Mouse (Mus musculus) hindbrain, embryonic 11.5 days (tissue): ENCODE measurements around the gene Plxna2. TPM values are rescaled to one million over a fixed set of nuclear protein-coding genes. Genes with fewer than 3 reads are reported as not detected.

ENCODE experiments used
- ATAC-seq: fragments of 200-750 bp; cut with Nextera tagmentation; 2 replicates; pipeline ENCODE4 v1.8.0; 2017; ENCODE audit warnings: mild to moderate bottlenecking, moderate TSS enrichment, moderate library complexity; ENCODE audit not compliant: low FRiP score
- DNase-seq: peaks from one replicate; pipeline ENCODE4 v3.0.0-alpha.2; 2015; ENCODE audit warnings: low spot score
- H3K27ac ChIP-seq: fragments of 300-500 bp; sonication (generic); 2 replicates; pipeline ENCODE4 v1.5.1; 2014; ENCODE audit warnings: mild to moderate bottlenecking, low read depth, low read length
- H3K27me3 ChIP-seq: fragments of 300-500 bp; sonication (generic); 2 replicates; pipeline ENCODE4 v1.6.1; 2014; ENCODE audit warnings: mild to moderate bottlenecking, low read length, moderate library complexity, mixed read lengths; ENCODE audit not compliant: control insufficient read depth, insufficient read depth
- H3K36me3 ChIP-seq: fragments of 300-500 bp; sonication (generic); 2 replicates; pipeline ENCODE4 v1.6.1; 2014; ENCODE audit warnings: mild to moderate bottlenecking, low read length, moderate library complexity, mixed read lengths; ENCODE audit not compliant: control insufficient read depth, insufficient read depth
- H3K4me1 ChIP-seq: fragments of 300-500 bp; sonication (generic); replicated peaks from 2 replicates; pipeline ENCODE4 v1.6.1; 2014; ENCODE audit warnings: low read length, mixed read lengths; ENCODE audit not compliant: control insufficient read depth, insufficient read depth
- H3K4me2 ChIP-seq: fragments of 300-500 bp; sonication (generic); replicated peaks from 2 replicates; pipeline ENCODE4 v1.6.1; 2014; ENCODE audit warnings: mild to moderate bottlenecking, low read depth, low read length
- H3K4me3 ChIP-seq: fragments of 300-500 bp; sonication (generic); 2 replicates; pipeline ENCODE4 v1.5.1; 2014; ENCODE audit warnings: low read depth, low read length
- H3K9ac ChIP-seq: fragments of 300-500 bp; sonication (generic); 2 replicates; pipeline ENCODE4 v1.6.1; 2014; ENCODE audit warnings: low read depth, low read length
- H3K9me3 ChIP-seq: fragments of 300-500 bp; sonication (generic); 2 replicates; pipeline ENCODE4 v1.6.1; 2016; ENCODE audit warnings: low read length; ENCODE audit not compliant: control insufficient read depth
- WGBS: fragments of 180-500 bp; shearing (Covaris S2); extraction: QIAGEN DNeasy Blood & Tissue Kit; methylation state at CpG from one replicate; pipeline ENCODE4 v1.1.7; 2014; 5-methylcytosine and 5-hydroxymethylcytosine counted together
- polyA plus RNA-seq: library from polyadenylated mRNA; unstranded; fragments of >200 nt; fragmentation: Nextera tagmentation; extraction: Ambion mirVana; gene quantifications from 2 replicates; pipeline ENCODE4 v1.2.1, GENCODE M21; 2014

The Plxna2 gene
- polyA plus RNA-seq, 1 experiment from 2014 or later = 25.4 TPM

DNA sequence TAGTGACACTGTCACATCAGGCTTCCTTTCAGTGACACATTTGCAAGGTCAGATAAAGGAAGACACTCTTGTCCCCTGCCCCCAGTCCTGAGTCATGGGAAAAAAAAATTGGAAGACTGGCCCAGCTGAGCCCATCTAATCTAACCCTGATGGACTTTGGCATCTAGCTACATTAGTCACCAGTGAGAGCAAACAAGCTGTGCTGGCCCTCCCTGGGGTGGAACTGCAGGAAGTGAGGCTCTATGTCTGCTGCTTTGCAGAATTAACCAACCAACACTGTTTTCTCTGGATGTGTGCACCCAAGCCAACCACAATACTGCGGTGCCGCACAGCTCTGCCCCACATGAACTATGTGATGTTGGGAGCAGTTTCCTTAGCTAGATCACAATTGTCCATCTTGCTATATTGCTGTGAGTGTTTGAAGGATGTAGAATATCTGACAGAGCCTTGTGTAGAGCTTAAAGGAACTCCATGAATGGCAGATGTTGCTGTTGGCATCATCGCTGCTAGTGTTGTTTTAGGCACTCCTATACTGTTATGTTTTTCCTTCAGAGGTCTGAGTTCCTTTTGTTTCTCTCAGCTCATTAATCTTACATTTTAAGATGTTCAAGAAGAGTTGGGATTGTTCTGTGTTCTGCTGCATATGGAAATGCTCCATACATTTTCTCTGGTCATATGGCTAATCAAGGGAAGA is 42.6 kb downstream of the Plxna2 start:
- 81% methylated on average over 3 of the region's 3 CpGs for WGBS
- no peaks in the 10 kb centered on the region for H3K36me3 ChIP-seq
- no peak for DNase-seq
- no peak overlapping the region for H3K4me3 ChIP-seq
- no peak overlapping the region for H3K9ac ChIP-seq
- no peak for ATAC-seq
- no peak overlapping the region for H3K27ac ChIP-seq
- H3K4me2 ChIP-seq = no peak overlapping the region
- no peaks in the 10 kb centered on the region for H3K4me1 ChIP-seq
- H3K27me3 ChIP-seq = no peaks in the 10 kb centered on the region
- H3K9me3 ChIP-seq = no peaks in the 10 kb centered on the region

- Histone ChIP-seq H3K27me3 (no peaks in the 10 kb centered on the region), H3K4me1 (no peaks in the 10 kb centered on the region), H3K4me2 (no peak overlapping the region), H3K27ac (peak overlapping the region; percentile 24; the same call in 1 of the 2 replicates), H3K36me3 (no peaks in the 10 kb centered on the region), H3K9ac (no peak overlapping the region), H3K9me3 (no peaks in the 10 kb centered on the region), H3K4me3 (no peak overlapping the region)
- DNase-seq = peak; percentile 49
- peak; percentile 88 for ATAC-seq
Observed at GRCm38 (mm10) chr1:194663021-194663420, 45.0 kb downstream of the Plxna2 start.

- Histone ChIP-seq H3K36me3 (no peaks in the 10 kb centered on the region), H3K4me2 (no peak overlapping the region), H3K4me1 (no peaks in the 10 kb centered on the region), H3K27me3 (no peaks in the 10 kb centered on the region), H3K27ac (no peak overlapping the region), H3K9me3 (no peaks in the 10 kb centered on the region), H3K9ac (no peak overlapping the region), H3K4me3 (no peak overlapping the region)
- no peak for DNase-seq
- WGBS = 91% methylated on average over 3 of the region's 3 CpGs
- no peak for ATAC-seq
Observed at GRCm38 (mm10) chr1:194665715-194666114, 47.7 kb downstream of the Plxna2 start.

DNA sequence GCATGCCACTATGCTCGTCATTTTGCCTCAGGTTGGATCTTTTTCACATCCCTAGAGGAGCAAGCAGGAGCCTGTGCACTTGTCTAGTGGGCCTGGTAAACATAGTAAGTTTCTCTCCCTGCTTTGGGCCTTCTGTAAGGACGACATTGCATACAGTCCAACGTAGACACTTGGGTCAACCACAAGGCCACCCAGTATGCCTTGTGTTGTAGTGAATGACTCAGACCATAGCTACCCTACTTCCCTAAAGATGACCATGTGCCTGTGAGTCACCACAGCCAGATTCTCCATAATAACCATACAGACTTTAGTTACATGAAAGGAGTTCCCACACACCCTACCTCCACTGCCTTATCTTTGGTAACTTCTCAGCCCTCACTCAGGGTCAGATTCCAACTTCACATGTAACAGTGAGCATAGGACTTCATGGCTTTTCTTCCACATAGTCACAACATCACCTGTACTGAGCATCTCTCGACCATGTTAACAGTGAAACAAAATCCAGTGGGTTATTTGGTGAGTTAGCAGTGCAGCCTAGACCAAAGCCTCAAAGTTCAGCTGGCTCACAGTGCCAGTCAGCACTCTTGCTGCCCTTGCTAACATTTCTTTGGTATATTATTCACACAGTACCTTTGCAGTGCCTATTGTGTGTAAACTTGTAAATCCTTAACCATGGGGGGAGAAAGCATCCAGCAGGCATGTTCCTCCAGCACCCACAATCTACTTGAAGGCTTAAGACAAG is 53.9 kb downstream of the Plxna2 start:
- H3K4me1 ChIP-seq = no peaks in the 10 kb centered on the region
- WGBS = 91% methylated on average over 4 of the region's 4 CpGs
- ATAC-seq = no peak
- no peaks in the 10 kb centered on the region for H3K36me3 ChIP-seq
- H3K27ac ChIP-seq = no peak overlapping the region
- DNase-seq = no peak
- H3K9me3 ChIP-seq = no peaks in the 10 kb centered on the region
- H3K4me3 ChIP-seq = no peak overlapping the region
- no peaks in the 10 kb centered on the region for H3K27me3 ChIP-seq
- H3K9ac ChIP-seq = no peak overlapping the region
- no peak overlapping the region for H3K4me2 ChIP-seq

DNA sequence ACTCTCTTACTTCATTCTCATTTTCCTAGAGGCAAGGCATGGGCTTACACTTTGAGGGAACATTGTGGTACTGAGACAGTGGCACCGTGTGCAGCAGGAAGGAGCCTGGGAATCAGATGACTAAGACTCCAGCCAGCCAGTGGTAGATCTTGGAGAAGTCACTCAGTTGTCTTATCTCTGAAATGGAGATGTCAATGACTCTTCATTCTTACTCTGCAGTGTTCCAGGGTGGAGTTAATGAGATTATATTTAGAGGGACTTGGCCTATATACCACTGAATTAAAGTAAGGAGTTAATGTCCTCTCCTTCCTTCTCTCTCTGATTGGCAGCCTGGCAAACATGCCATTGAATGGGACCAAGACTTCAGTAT is 54.5 kb downstream of the Plxna2 start:
- WGBS = 90% methylated on average over 1 of the region's 1 CpGs
- H3K9me3 ChIP-seq = no peaks in the 10 kb centered on the region
- no peak overlapping the region for H3K27ac ChIP-seq
- no peak for DNase-seq
- no peaks in the 10 kb centered on the region for H3K36me3 ChIP-seq
- ATAC-seq = no peak
- H3K4me2 ChIP-seq = no peak overlapping the region
- H3K9ac ChIP-seq = no peak overlapping the region
- H3K27me3 ChIP-seq = no peaks in the 10 kb centered on the region
- H3K4me1 ChIP-seq = no peaks in the 10 kb centered on the region
- H3K4me3 ChIP-seq = no peak overlapping the region

DNA sequence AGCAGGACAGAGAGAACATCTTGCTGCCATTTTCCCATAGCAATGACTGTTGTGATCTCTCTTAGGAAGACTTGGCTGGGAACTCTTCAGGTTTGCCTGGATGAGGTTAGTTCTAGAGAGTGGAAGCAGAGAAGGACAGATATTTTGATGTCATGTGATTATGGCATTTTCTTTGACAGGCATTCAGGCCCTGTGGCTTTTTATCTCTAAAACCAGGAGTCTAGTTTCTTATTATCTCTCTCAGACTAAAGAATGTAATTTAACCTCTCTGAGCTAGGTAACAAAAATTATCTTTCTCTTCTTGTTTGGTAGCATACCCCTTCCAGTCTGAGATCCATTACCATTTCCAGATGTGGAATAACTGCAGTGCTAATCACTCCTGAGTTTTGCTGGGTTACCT is 55.2 kb downstream of the Plxna2 start:
- no peaks in the 10 kb centered on the region for H3K27me3 ChIP-seq
- no peak overlapping the region for H3K4me3 ChIP-seq
- H3K36me3 ChIP-seq = no peaks in the 10 kb centered on the region
- no peak for DNase-seq
- no peak overlapping the region for H3K4me2 ChIP-seq
- no peak for ATAC-seq
- H3K9ac ChIP-seq = no peak overlapping the region
- no peak overlapping the region for H3K27ac ChIP-seq
- no peaks in the 10 kb centered on the region for H3K9me3 ChIP-seq
- H3K4me1 ChIP-seq = no peaks in the 10 kb centered on the region

DNA sequence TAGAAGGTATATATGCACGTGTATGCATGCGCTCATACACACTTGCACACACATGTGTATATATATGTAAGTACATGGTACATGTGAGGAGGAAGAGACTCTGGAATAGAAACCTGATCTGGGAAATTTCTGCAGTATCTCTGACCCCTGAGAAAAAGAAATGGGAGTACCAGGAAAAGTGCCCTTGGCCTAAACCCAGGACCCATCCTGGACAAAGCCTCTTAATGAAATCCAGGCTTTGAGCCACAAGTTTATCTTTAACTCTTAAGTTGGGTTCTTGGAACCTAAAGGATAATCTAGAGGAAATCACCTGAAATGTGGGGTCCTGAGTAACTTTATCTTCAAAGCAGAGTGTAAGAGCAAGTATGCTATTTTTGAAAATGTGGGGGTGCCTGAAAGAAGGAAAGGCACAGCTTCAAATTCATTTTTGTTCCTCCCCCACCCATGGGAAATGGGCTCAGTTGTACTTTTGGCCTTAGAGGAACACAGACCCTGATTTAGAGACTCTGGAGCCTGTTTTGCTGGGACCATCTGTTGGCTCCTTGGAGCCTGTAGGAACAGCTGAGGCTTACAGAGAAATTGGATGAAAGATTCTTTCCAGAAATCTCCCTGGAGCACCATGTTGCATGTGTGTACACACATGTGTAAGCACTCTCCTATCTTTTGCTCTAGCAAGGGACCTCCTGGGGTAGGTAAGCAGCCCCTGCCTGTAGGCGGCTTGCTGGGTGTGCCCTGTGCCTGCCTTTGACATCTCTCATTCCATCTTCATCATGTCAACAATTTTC is 57.3 kb downstream of the Plxna2 start:
- Histone ChIP-seq H3K4me3 (no peak overlapping the region), H3K27me3 (no peaks in the 10 kb centered on the region), H3K36me3 (no peaks in the 10 kb centered on the region), H3K9me3 (no peaks in the 10 kb centered on the region), H3K4me2 (no peak overlapping the region), H3K4me1 (no peaks in the 10 kb centered on the region), H3K9ac (no peak overlapping the region), H3K27ac (no peak overlapping the region)
- ATAC-seq (no peak), DNase-seq (no peak)
- WGBS = 82% methylated on average over 3 of the region's 3 CpGs

DNA sequence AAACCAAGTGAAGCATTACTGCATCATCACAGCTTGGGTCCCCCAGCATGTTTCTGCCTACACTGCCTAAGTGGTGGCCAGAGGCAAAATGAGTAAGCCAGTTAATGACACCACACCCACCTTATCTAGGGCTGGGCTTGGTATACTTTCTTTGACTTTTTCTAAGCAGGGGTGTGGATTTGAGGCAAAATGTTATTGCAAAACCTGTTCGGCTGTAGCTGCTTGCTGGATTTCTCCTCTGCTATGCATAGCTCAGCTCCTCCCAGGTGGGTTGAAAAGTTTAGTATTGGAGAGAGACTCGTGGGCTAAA is 57.8 kb downstream of the Plxna2 start:
- no peaks in the 10 kb centered on the region for H3K4me1 ChIP-seq
- WGBS = 60% methylated on average over 2 of the region's 2 CpGs

GRCm38 (mm10) chr1:194677878-194678277 is 59.9 kb downstream of the Plxna2 start:
- no peak for ATAC-seq
- no peak for DNase-seq
- WGBS = 56% methylated on average over 3 of the region's 3 CpGs

More for the DNA sequence above, 57.8 kb downstream of the Plxna2 start:
- H3K4me3 ChIP-seq = no peak overlapping the region
- ATAC-seq (no peak), DNase-seq (no peak)
- no peak overlapping the region for H3K4me2 ChIP-seq
- H3K9me3 ChIP-seq = no peaks in the 10 kb centered on the region
- H3K27me3 ChIP-seq = no peaks in the 10 kb centered on the region
- no peaks in the 10 kb centered on the region for H3K36me3 ChIP-seq
- no peak overlapping the region for H3K27ac ChIP-seq
- no peak overlapping the region for H3K9ac ChIP-seq

More at GRCm38 (mm10) chr1:194677878-194678277, 59.9 kb downstream of the Plxna2 start:
- no peaks in the 10 kb centered on the region for H3K4me1 ChIP-seq
- H3K27ac ChIP-seq = no peak overlapping the region
- no peaks in the 10 kb centered on the region for H3K36me3 ChIP-seq
- no peaks in the 10 kb centered on the region for H3K9me3 ChIP-seq
- H3K4me2 ChIP-seq = no peak overlapping the region
- H3K4me3 ChIP-seq = no peak overlapping the region
- H3K27me3 ChIP-seq = no peaks in the 10 kb centered on the region
- no peak overlapping the region for H3K9ac ChIP-seq
